ENCODE assay signal across 20 mouse cellular contexts in the genomic region with DNA sequence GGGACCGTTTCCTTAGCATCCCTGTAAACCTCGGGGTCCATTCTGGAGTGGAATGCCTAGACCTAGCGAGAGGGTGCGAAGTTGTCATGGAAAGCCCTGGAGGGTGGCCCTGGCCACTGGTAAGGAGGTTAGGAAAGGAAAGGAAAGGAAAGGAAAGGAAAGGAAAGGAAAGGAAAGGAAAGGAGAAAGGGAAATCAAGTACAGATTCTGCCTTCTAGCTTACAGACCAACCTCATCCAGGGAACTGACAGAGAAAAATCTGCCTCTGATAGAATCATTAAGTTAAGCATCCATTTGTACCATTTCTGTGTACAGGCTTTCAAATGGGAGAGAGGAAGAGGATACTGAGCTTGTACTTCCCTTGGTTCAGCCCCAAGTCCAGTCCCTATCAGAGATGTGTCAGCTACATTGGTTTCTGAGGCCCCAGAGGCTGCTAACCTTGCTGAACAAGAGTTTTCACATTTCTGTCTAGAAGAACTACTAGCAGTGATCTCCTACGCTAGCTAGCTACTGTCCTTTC. TPM values are rescaled to one million over a fixed set of nuclear protein-coding genes. Genes with fewer than 3 reads are reported as not detected.
DNase-seq lines count a peak whose midpoint lies in the region; ATAC-seq and TF ChIP-seq lines count a peak whose summit lies in the region.
"Had no signal": no experiment of that assay in that cellular context is flagged by ENCODE, and none has a peak within 500 bp of the region (broad histone marks: within the 10 kb centered on the region; RNA-seq: fewer than 3 reads in every experiment).

No protein-coding gene starts in this region.

- no peak overlapping the region for H3K27ac ChIP-seq in kidney, postnatal 0 days
- H3K27ac ChIP-seq in hindbrain, embryonic 12.5 days, result peak overlapping the region; percentile 91
- no peak overlapping the region for H3K27ac ChIP-seq in limb, embryonic 12.5 days
- H3K27ac ChIP-seq in neural tube, embryonic 15.5 days (replicated peaks), result peak overlapping the region; percentile 78
- no peak overlapping the region for H3K27ac ChIP-seq in heart, embryonic 12.5 days (ENCODE audit: poor library complexity, severe bottlenecking)
- H3K27ac ChIP-seq: limb, embryonic 15.5 days; stomach, embryonic 15.5 days had no signal

- no peak for ATAC-seq in kidney, postnatal 0 days (replicated peaks; ENCODE audit: low FRiP score, low read depth)
- ATAC-seq in hindbrain, embryonic 12.5 days (ENCODE audit: low FRiP score), result no peak
- ATAC-seq in limb, embryonic 12.5 days (ENCODE audit: insufficient number of reproducible peaks, insufficient read depth, low FRiP score, low TSS enrichment, low read depth), result no peak
- no peak for ATAC-seq in neural tube, embryonic 15.5 days (ENCODE audit: low FRiP score)
- ATAC-seq in heart, embryonic 12.5 days (ENCODE audit: insufficient number of reproducible peaks, low FRiP score), result no peak
- ATAC-seq: forebrain, embryonic 14.5 days; lung, postnatal 0 days had no signal

- 69% methylated on average over 5 of the region's 5 CpGs for WGBS in kidney, postnatal 0 days
- WGBS in hindbrain, embryonic 12.5 days, result 23% methylated on average over 5 of the region's 5 CpGs
- 47% methylated on average over 5 of the region's 5 CpGs for WGBS in limb, embryonic 12.5 days
- 52% methylated on average over 5 of the region's 5 CpGs for WGBS in neural tube, embryonic 15.5 days
- 33% methylated on average over 5 of the region's 5 CpGs for WGBS in heart, embryonic 12.5 days

- H3K9me3 ChIP-seq in kidney, postnatal 0 days (replicated peaks; ENCODE audit: low read length), result no peaks in the 10 kb centered on the region
- H3K9me3 ChIP-seq in hindbrain, embryonic 12.5 days (replicated peaks), result no peaks in the 10 kb centered on the region
- no peaks in the 10 kb centered on the region for H3K9me3 ChIP-seq in limb, embryonic 12.5 days
- H3K9me3 ChIP-seq in neural tube, embryonic 15.5 days (replicated peaks), result no peaks in the 10 kb centered on the region
- H3K9me3 ChIP-seq in heart, embryonic 12.5 days (replicated peaks), result no peaks in the 10 kb centered on the region
- H3K9me3 ChIP-seq: limb, embryonic 15.5 days; stomach, embryonic 15.5 days had no signal

- no peak overlapping the region for H3K9ac ChIP-seq in kidney, postnatal 0 days (ENCODE audit: low read depth, low read length)
- peak overlapping the region; percentile 80 for H3K9ac ChIP-seq in hindbrain, embryonic 12.5 days
- no peak overlapping the region for H3K9ac ChIP-seq in limb, embryonic 12.5 days (replicated peaks)
- H3K9ac ChIP-seq in neural tube, embryonic 15.5 days (replicated peaks), result no peak overlapping the region
- H3K9ac ChIP-seq in heart, embryonic 12.5 days, result no peak overlapping the region
- H3K9ac ChIP-seq: limb, embryonic 15.5 days; stomach, embryonic 15.5 days had no signal

- TF ChIP-seq CTCF in kidney, postnatal 0 days (IDR thresholded peaks at IDR 0.05; ENCODE audit: low read depth), result no peak

- H3K27me3 ChIP-seq in kidney, postnatal 0 days (ENCODE audit: insufficient read depth, low read length), result no peaks in the 10 kb centered on the region
- peaks cover 85% of the 10 kb centered on the region for H3K27me3 ChIP-seq in hindbrain, embryonic 12.5 days
- peaks cover 95% of the 10 kb centered on the region for H3K27me3 ChIP-seq in limb, embryonic 12.5 days
- H3K27me3 ChIP-seq in neural tube, embryonic 15.5 days (replicated peaks), result no peaks in the 10 kb centered on the region
- H3K27me3 ChIP-seq in heart, embryonic 12.5 days (replicated peaks), result peaks cover 91% of the 10 kb centered on the region
- H3K27me3 ChIP-seq: CH12.LX had no signal

- H3K4me3 ChIP-seq in kidney, postnatal 0 days (replicated peaks; ENCODE audit: low read depth, low read length), result no peak overlapping the region
- H3K4me3 ChIP-seq in hindbrain, embryonic 12.5 days, result peak overlapping the region; percentile 45; the same call in 1 of the 2 replicates
- no peak overlapping the region for H3K4me3 ChIP-seq in limb, embryonic 12.5 days (replicated peaks)
- no peak overlapping the region for H3K4me3 ChIP-seq in neural tube, embryonic 15.5 days (replicated peaks)
- no peak overlapping the region for H3K4me3 ChIP-seq in heart, embryonic 12.5 days

- no peaks in the 10 kb centered on the region for H3K36me3 ChIP-seq in kidney, postnatal 0 days (ENCODE audit: insufficient read depth, low read length)
- H3K36me3 ChIP-seq in hindbrain, embryonic 12.5 days, result no peaks in the 10 kb centered on the region; the same call in 1 of the 2 replicates
- no peaks in the 10 kb centered on the region for H3K36me3 ChIP-seq in limb, embryonic 12.5 days
- 0 out of 2 replicates have a peak, but pooled peaks cover 6% of the 10 kb centered on the region for H3K36me3 ChIP-seq in neural tube, embryonic 15.5 days
- no peaks in the 10 kb centered on the region for H3K36me3 ChIP-seq in heart, embryonic 12.5 days
- H3K36me3 ChIP-seq: limb, embryonic 15.5 days; stomach, embryonic 15.5 days had no signal

- H3K4me1 ChIP-seq in kidney, postnatal 0 days (replicated peaks; ENCODE audit: insufficient read depth, low read length), result peaks cover 17% of the 10 kb centered on the region; the same call in 1 of the 2 replicates
- peaks cover 36% of the 10 kb centered on the region for H3K4me1 ChIP-seq in hindbrain, embryonic 12.5 days
- peaks cover 32% of the 10 kb centered on the region for H3K4me1 ChIP-seq in limb, embryonic 12.5 days (replicated peaks)
- peaks cover 63% of the 10 kb centered on the region for H3K4me1 ChIP-seq in neural tube, embryonic 15.5 days
- peaks cover 22% of the 10 kb centered on the region for H3K4me1 ChIP-seq in heart, embryonic 12.5 days (replicated peaks)

- no peak for DNase-seq in kidney, postnatal 0 days (ENCODE audit: low spot score)
- DNase-seq in kidney, postnatal 25 days, result no peak
- DNase-seq in testis, postnatal 14 days (ENCODE audit: low spot score), result no peak
- DNase-seq: adrenal gland, postnatal 14 days; heart, postnatal 14 days; right cerebral cortex, postnatal 25 days; thymus, adult 2 months had no signal

- H3K4me2 ChIP-seq in kidney, postnatal 0 days (ENCODE audit: low read length), result 0 out of 2 replicates have a peak overlapping the region, but pooled peaks have one; percentile 76
- H3K4me2 ChIP-seq in hindbrain, embryonic 12.5 days (replicated peaks), result peak overlapping the region; percentile 58
- H3K4me2 ChIP-seq in limb, embryonic 12.5 days, result peak overlapping the region; percentile 76; the same call in 1 of the 2 replicates
- H3K4me2 ChIP-seq in neural tube, embryonic 15.5 days, result peak overlapping the region; percentile 62
- H3K4me2 ChIP-seq in heart, embryonic 12.5 days, result no peak overlapping the region

RNA-seq across cellular contexts. Expression of gene Hoxd1, which starts 12.0 kb away (rescaled TPM):
- 1.2 and 1.8 TPM in 2 replicates for polyA plus RNA-seq in kidney, postnatal 0 days (2015; fragmentation: Nextera tagmentation; extraction: Ambion mirVana)
- polyA plus RNA-seq in hindbrain, embryonic 12.5 days (2016; fragmentation: Nextera tagmentation; extraction: Ambion mirVana), result 2.5 and 3.3 TPM in 2 replicates
- 0.41 and 0.43 TPM in 2 replicates for polyA plus RNA-seq in limb, embryonic 12.5 days (2016; fragmentation: Nextera tagmentation; extraction: Ambion mirVana)
- polyA plus RNA-seq in neural tube, embryonic 15.5 days (2015; fragmentation: Nextera tagmentation; extraction: Ambion mirVana), result 1.7 and 2.1 TPM in 2 replicates
- not detected in 2 replicates for polyA plus RNA-seq in heart, embryonic 12.5 days (2016; fragmentation: Nextera tagmentation; extraction: Ambion mirVana)
- polyA plus RNA-seq: forebrain, embryonic 14.5 days; heart, embryonic 11.5 days; intestine, embryonic 14.5 days; liver, embryonic 16.5 days; lung, postnatal 0 days had no signal

RNA-seq across cellular contexts. Expression of gene Gm28230, which starts 24.3 kb away (rescaled TPM):
- 1.1 and 1.3 TPM in 2 replicates for polyA plus RNA-seq in kidney, postnatal 0 days (2015; fragmentation: Nextera tagmentation; extraction: Ambion mirVana)
- polyA plus RNA-seq in hindbrain, embryonic 12.5 days (2016; fragmentation: Nextera tagmentation; extraction: Ambion mirVana), result 0.66 and 1.1 TPM in 2 replicates
- polyA plus RNA-seq in limb, embryonic 12.5 days (2016; fragmentation: Nextera tagmentation; extraction: Ambion mirVana), result 0.38 and 0.51 TPM in 2 replicates
- polyA plus RNA-seq in neural tube, embryonic 15.5 days (2015; fragmentation: Nextera tagmentation; extraction: Ambion mirVana), result 0.96 and 2.0 TPM in 2 replicates
- polyA plus RNA-seq in heart, embryonic 12.5 days (2016; fragmentation: Nextera tagmentation; extraction: Ambion mirVana), result 0.08 TPM in 1 of 2 replicates, not detected in the other
- polyA plus RNA-seq: embryonic facial prominence, embryonic 11.5 days; forebrain, embryonic 14.5 days; liver, embryonic 16.5 days; lung, postnatal 0 days; stomach, embryonic 15.5 days had no signal

RNA-seq across cellular contexts. Expression of gene Hoxd4, which starts 39.1 kb away (rescaled TPM):
- 3.3 and 4.4 TPM in 2 replicates for polyA plus RNA-seq in kidney, postnatal 0 days (2015; fragmentation: Nextera tagmentation; extraction: Ambion mirVana)
- 3.6 and 4.6 TPM in 2 replicates for polyA plus RNA-seq in hindbrain, embryonic 12.5 days (2016; fragmentation: Nextera tagmentation; extraction: Ambion mirVana)
- 0.55 and 0.78 TPM in 2 replicates for polyA plus RNA-seq in limb, embryonic 12.5 days (2016; fragmentation: Nextera tagmentation; extraction: Ambion mirVana)
- polyA plus RNA-seq in neural tube, embryonic 15.5 days (2015; fragmentation: Nextera tagmentation; extraction: Ambion mirVana), result 4.3 and 4.5 TPM in 2 replicates
- polyA plus RNA-seq in heart, embryonic 12.5 days (2016; fragmentation: Nextera tagmentation; extraction: Ambion mirVana), result 0.19 TPM in 1 of 2 replicates, not detected in the other
- polyA plus RNA-seq: forebrain, embryonic 14.5 days; heart, embryonic 11.5 days; liver, embryonic 16.5 days; lung, postnatal 0 days had no signal

RNA-seq across cellular contexts. Expression of gene Hoxd3, which starts 39.1 kb away (rescaled TPM):
- polyA plus RNA-seq in kidney, postnatal 0 days (2015; fragmentation: Nextera tagmentation; extraction: Ambion mirVana), result 7.9 and 8.0 TPM in 2 replicates
- polyA plus RNA-seq in hindbrain, embryonic 12.5 days (2016; fragmentation: Nextera tagmentation; extraction: Ambion mirVana), result 69.6 and 83.5 TPM in 2 replicates
- polyA plus RNA-seq in limb, embryonic 12.5 days (2016; fragmentation: Nextera tagmentation; extraction: Ambion mirVana), result 1.4 and 1.5 TPM in 2 replicates
- polyA plus RNA-seq in neural tube, embryonic 15.5 days (2015; fragmentation: Nextera tagmentation; extraction: Ambion mirVana), result 14.5 and 29.1 TPM in 2 replicates
- 2.5 and 3.1 TPM in 2 replicates for polyA plus RNA-seq in heart, embryonic 12.5 days (2016; fragmentation: Nextera tagmentation; extraction: Ambion mirVana)
- polyA plus RNA-seq: forebrain, embryonic 14.5 days; lung, postnatal 0 days had no signal

RNA-seq across cellular contexts. Expression of gene Hoxd8, which starts 46.4 kb away (rescaled TPM):
- polyA plus RNA-seq in kidney, postnatal 0 days (2015; fragmentation: Nextera tagmentation; extraction: Ambion mirVana), result 73.4 and 76.7 TPM in 2 replicates
- polyA plus RNA-seq in hindbrain, embryonic 12.5 days (2016; fragmentation: Nextera tagmentation; extraction: Ambion mirVana), result 0.14 and 0.46 TPM in 2 replicates
- 7.5 and 7.8 TPM in 2 replicates for polyA plus RNA-seq in limb, embryonic 12.5 days (2016; fragmentation: Nextera tagmentation; extraction: Ambion mirVana)
- polyA plus RNA-seq in neural tube, embryonic 15.5 days (2015; fragmentation: Nextera tagmentation; extraction: Ambion mirVana), result 12.4 and 12.5 TPM in 2 replicates
- polyA plus RNA-seq in heart, embryonic 12.5 days (2016; fragmentation: Nextera tagmentation; extraction: Ambion mirVana), result 0.10 and 0.37 TPM in 2 replicates

Comparison
In these comparisons a context has a peak if more than half of its experiments do, and no peak if none do; other contexts are left out.
1. H3K27ac ChIP-seq: peak in hindbrain, embryonic 12.5 days (single experiment) and neural tube, embryonic 15.5 days (single experiment); none in kidney, postnatal 0 days (single experiment), limb, embryonic 12.5 days (single experiment) and heart, embryonic 12.5 days (single experiment).